Mouse (Mus musculus): ENCODE results near the gene Cplx3. TPM values are rescaled to one million over a fixed set of nuclear protein-coding genes. Genes with fewer than 3 reads are reported as not detected.
A peak's percentile ranks its signal among the peaks of the same experiment; 100 is the strongest.

Gene Cplx3
- total and polyA plus RNA-seq, 2 experiments from 2014 or later = 0.07 TPM; not detected in 1

DNA sequence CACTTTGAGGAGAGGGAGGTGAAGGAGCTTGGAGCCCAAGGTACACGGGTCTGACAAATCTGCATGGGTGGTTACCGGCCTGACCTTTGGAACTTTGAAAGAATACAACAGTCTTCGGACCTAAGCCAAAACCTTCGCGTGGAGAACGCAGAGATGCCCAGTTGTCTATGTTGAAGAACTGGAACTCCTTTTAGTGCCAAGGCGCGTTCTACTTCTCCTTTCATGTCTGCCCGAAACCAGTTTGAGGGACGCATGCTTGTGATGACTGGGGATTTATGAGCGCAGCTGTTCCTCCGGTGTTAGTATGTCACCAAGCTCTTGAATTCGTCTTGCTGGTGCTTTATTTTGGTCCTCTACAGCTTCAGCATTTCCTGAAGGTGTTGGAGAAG lies 44.4 kb downstream of the Cplx3 start:
- Histone ChIP-seq H3K9ac (replicated peaks; ENCODE audit: low read depth, low read length) (0 out of 2 replicates have a peak overlapping the region, but pooled peaks have one; percentile 11), H3K4me3 (ENCODE audit: low read depth, low read length) (peak overlapping the region; percentile 69), H3K4me2 (ENCODE audit: low read depth, low read length) (peak overlapping the region; percentile 81), H3K27me3 (ENCODE audit: control insufficient read depth, insufficient read depth, low read length) (no peaks in the 10 kb centered on the region), H3K4me1 (ENCODE audit: control insufficient read depth, insufficient read depth) (peaks cover 43% of the 10 kb centered on the region), H3K9me3 (replicated peaks; ENCODE audit: control insufficient read depth, low read length) (no peaks in the 10 kb centered on the region), H3K36me3 (replicated peaks; ENCODE audit: control insufficient read depth, insufficient read depth, low read length) (no peaks in the 10 kb centered on the region), H3K27ac (ENCODE audit: low read depth) (0 out of 2 replicates have a peak overlapping the region, but pooled peaks have one; percentile 32)
- DNase-seq (ENCODE audit: low spot score) (no peak), ATAC-seq (ENCODE audit: insufficient read depth, low read depth) (no peak)
- 70% methylated on average over 13 of the region's 13 CpGs for WGBS
- no peak for TF ChIP-seq EP300 (IDR thresholded peaks at IDR 0.05; ENCODE audit: low read depth)
- TF ChIP-seq CTCF (IDR thresholded peaks at IDR 0.05; ENCODE audit: low read depth) = no peak

DNA sequence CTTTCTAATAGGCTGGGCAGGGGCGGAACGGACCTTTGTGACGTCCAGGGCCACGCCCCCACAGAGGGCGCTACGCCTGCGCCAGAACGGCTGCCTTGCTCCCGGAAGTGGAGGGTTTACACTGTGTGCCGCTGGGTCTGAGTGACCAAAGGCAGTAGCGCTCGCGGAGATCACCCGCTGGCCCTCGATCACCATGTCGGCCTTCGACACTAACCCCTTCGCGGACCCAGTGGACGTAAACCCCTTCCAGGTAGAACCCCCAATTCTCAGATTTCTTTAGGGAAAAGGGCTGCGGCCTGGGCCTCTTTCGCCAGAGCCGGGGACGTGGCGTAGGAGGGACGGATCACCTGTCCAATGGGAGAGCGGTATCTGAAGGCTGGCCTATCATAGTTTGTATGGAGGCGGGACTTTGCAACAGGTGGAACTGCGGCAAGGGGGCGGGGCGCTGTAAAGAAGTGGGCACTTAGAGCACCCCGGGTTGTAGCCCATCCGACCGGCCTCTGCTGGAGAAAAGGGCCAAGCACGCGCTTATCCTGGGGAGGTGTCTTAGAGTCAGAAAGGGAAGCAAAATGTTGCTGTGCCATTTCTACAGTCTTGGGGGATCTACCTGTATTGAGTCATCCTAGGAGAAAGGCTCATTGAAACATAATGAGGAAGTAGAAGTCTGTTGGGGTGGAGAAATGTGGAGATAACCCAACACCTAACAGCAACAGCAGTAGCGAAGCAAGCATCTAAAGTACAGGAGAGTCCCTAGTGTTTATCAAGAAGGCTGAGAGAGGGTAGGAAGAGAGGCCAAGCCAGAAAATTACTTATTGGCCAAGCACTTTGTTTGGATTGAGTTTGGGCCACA lies 45.0 kb downstream of the Cplx3 start, which contains the start of gene Scamp2:
TSS of gene Scamp2 (plus strand) at position 83 of the 850 bp plus-strand sequence.
- no peak for TF ChIP-seq EP300 (IDR thresholded peaks at IDR 0.05; ENCODE audit: low read depth)
- peak; percentile 32 for TF ChIP-seq CTCF (IDR thresholded peaks at IDR 0.05; ENCODE audit: low read depth)
- no peaks in the 10 kb centered on the region for H3K9me3 ChIP-seq (replicated peaks; ENCODE audit: control insufficient read depth, low read length)
- peaks cover 39% of the 10 kb centered on the region for H3K4me1 ChIP-seq (ENCODE audit: control insufficient read depth, insufficient read depth)
- no peaks in the 10 kb centered on the region for H3K36me3 ChIP-seq (replicated peaks; ENCODE audit: control insufficient read depth, insufficient read depth, low read length)
- H3K4me3 ChIP-seq (ENCODE audit: low read depth, low read length) = peak within 1 kb of the TSS; percentile 69
- DNase-seq (ENCODE audit: low spot score) = peak; percentile 93
- H3K4me2 ChIP-seq (ENCODE audit: low read depth, low read length) = peak within 1 kb of the TSS; percentile 81
- H3K27me3 ChIP-seq (ENCODE audit: control insufficient read depth, insufficient read depth, low read length) = no peaks in the 10 kb centered on the region
- WGBS = 1% methylated on average over 37 of the region's 37 CpGs
- ATAC-seq (ENCODE audit: insufficient read depth, low read depth) = peak; percentile 98
- H3K27ac ChIP-seq (ENCODE audit: low read depth) = peak within 1 kb of the TSS; percentile 73
- peak within 1 kb of the TSS; percentile 61 for H3K9ac ChIP-seq (replicated peaks; ENCODE audit: low read depth, low read length)

DNA sequence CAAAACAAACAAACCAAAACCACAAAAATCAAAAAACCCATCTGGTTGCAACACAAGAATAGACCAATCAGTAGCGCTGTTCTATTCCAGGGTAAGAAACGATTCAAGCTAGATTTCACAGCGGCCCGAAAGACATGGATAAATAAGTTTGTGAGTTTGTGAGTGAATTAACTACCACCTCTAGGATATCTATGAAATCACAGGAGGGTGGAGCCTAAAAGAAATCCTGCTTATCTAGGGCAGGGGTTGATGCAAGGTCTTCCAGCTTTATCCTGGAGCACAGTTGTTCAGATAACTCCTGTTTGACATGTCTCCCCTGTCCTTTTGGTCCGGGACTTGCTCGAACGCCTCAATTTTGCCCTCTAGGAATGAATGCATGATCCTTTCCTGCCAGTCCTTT lies 45.8 kb downstream of the Cplx3 start:
- Histone ChIP-seq H3K9ac (replicated peaks; ENCODE audit: low read depth, low read length) (peak overlapping the region; percentile 61; the same call in 1 of the 2 replicates), H3K9me3 (replicated peaks; ENCODE audit: control insufficient read depth, low read length) (no peaks in the 10 kb centered on the region), H3K4me3 (ENCODE audit: low read depth, low read length) (peak overlapping the region; percentile 69), H3K27ac (ENCODE audit: low read depth) (peak overlapping the region; percentile 73), H3K36me3 (replicated peaks; ENCODE audit: control insufficient read depth, insufficient read depth, low read length) (no peaks in the 10 kb centered on the region), H3K4me1 (ENCODE audit: control insufficient read depth, insufficient read depth) (peaks cover 32% of the 10 kb centered on the region), H3K4me2 (ENCODE audit: low read depth, low read length) (peak overlapping the region; percentile 81), H3K27me3 (ENCODE audit: control insufficient read depth, insufficient read depth, low read length) (no peaks in the 10 kb centered on the region)
- WGBS = 26% methylated on average over 7 of the region's 7 CpGs
- TF ChIP-seq EP300 (IDR thresholded peaks at IDR 0.05; ENCODE audit: low read depth) = no peak
- no peak for TF ChIP-seq CTCF (IDR thresholded peaks at IDR 0.05; ENCODE audit: low read depth)
- DNase-seq (ENCODE audit: low spot score) = no peak
- no peak for ATAC-seq (ENCODE audit: insufficient read depth, low read depth)

DNA sequence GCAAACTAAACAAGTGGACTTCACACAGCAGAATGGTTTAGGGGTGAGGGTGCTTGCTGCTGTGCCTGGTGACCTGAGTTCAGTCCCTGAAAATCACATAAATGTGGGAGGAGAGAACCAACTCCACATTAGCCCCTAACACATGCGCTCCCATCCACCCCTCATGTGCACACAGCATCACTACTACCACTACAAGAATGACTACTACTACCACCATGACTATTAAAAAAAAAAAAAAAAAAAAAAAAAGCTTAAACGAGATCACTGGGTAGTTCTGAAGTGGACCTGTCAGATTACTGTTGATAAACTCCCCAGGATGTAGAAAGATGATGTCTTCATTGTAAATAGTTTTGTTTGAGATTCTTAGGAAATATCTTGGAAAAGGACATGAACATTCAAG lies 46.5 kb downstream of the Cplx3 start:
- TF ChIP-seq EP300 (IDR thresholded peaks at IDR 0.05; ENCODE audit: low read depth) = no peak
- TF ChIP-seq CTCF (IDR thresholded peaks at IDR 0.05; ENCODE audit: low read depth) = no peak
- H3K9me3 ChIP-seq (replicated peaks; ENCODE audit: control insufficient read depth, low read length) = no peaks in the 10 kb centered on the region
- 70% methylated on average over 2 of the region's 2 CpGs for WGBS

DNA sequence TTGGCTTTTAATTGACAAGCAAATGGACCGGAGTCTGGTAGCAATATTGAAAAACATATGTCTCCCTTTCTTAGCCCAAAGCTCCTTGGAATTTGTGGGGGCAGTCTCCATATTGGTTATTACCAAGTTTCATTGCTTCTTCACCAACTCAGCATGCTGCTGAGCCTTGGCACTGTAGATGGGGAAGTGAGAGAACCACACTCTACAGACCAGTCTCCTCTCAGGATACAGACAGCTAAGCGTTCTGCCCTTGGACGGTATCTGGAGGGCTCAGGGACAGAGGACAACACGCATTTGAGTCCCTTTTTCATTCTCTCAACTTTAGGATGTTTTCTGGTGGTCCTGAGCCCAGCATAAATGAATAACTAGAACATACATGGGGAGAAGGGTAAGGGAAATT lies 47.5 kb downstream of the Cplx3 start:
- H3K27me3 ChIP-seq (ENCODE audit: control insufficient read depth, insufficient read depth, low read length) = no peaks in the 10 kb centered on the region
- H3K36me3 ChIP-seq (replicated peaks; ENCODE audit: control insufficient read depth, insufficient read depth, low read length) = no peaks in the 10 kb centered on the region
- ATAC-seq (ENCODE audit: insufficient read depth, low read depth) (no peak), DNase-seq (ENCODE audit: low spot score) (no peak)
- no peaks in the 10 kb centered on the region for H3K9me3 ChIP-seq (replicated peaks; ENCODE audit: control insufficient read depth, low read length)
- no peak overlapping the region for H3K9ac ChIP-seq (replicated peaks; ENCODE audit: low read depth, low read length)
- H3K4me1 ChIP-seq (ENCODE audit: control insufficient read depth, insufficient read depth) = peaks cover 28% of the 10 kb centered on the region
- no peak overlapping the region for H3K4me2 ChIP-seq (ENCODE audit: low read depth, low read length)
- TF ChIP-seq EP300 (IDR thresholded peaks at IDR 0.05; ENCODE audit: low read depth) (no peak), CTCF (IDR thresholded peaks at IDR 0.05; ENCODE audit: low read depth) (no peak)
- 80% methylated on average over 4 of the region's 4 CpGs for WGBS
- no peak overlapping the region for H3K4me3 ChIP-seq (ENCODE audit: low read depth, low read length)
- H3K27ac ChIP-seq (ENCODE audit: low read depth) = no peak overlapping the region

More for the DNA sequence above, 46.5 kb downstream of the Cplx3 start:
- Histone ChIP-seq H3K27me3 (ENCODE audit: control insufficient read depth, insufficient read depth, low read length) (no peaks in the 10 kb centered on the region), H3K4me1 (ENCODE audit: control insufficient read depth, insufficient read depth) (peaks cover 32% of the 10 kb centered on the region), H3K4me3 (ENCODE audit: low read depth, low read length) (no peak overlapping the region), H3K4me2 (ENCODE audit: low read depth, low read length) (no peak overlapping the region), H3K27ac (ENCODE audit: low read depth) (no peak overlapping the region), H3K9ac (replicated peaks; ENCODE audit: low read depth, low read length) (no peak overlapping the region), H3K36me3 (replicated peaks; ENCODE audit: control insufficient read depth, insufficient read depth, low read length) (no peaks in the 10 kb centered on the region)
- ATAC-seq (ENCODE audit: insufficient read depth, low read depth) (no peak), DNase-seq (ENCODE audit: low spot score) (no peak)
